Mouse (Mus musculus): Measurements from ENCODE around the gene Spaca7. TPM values are rescaled to one million over a fixed set of nuclear protein-coding genes. Genes with fewer than 3 reads are reported as not detected.
"Not testable (repeated sequence)": the region's sequence is repeated elsewhere in the genome, so short reads cannot be mapped to it uniquely, and the experiment has no call there.

The Spaca7 gene
- total RNA-seq (2022): not detected

- DNase-seq (ENCODE audit: low spot score in 2 of 2): no peak
These were observed at the start of gene Spaca7 for GRCm38 (mm10) chr8:12572814-12573534. TSS of gene Spaca7 (plus strand) at chr8:12573029.

GRCm38 (mm10) chr8:12524279-12524678 lies 48.5 kb upstream of the Spaca7 start:
- no peak for DNase-seq (ENCODE audit: low spot score in 2 of 2)

DNA sequence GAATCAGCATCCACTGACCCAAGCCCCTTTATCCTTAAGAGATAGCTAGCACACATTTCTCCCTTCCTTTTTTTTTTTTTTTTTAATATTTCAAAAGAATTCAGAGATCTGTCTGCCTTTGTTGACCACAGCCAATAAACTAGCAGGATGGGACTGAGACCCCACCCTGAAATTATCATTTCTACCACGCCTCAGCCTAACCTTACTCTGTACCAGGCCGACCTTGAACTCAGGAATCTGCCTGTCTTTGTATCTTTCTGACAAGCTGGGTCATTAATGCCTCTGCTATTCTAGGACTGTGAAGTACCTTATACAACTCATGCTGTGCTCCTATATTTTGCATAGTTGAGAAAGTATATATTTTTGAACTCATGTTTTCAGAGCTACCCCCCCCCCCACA lies 44.2 kb upstream of the Spaca7 start:
- no peak for DNase-seq (ENCODE audit: low spot score in 2 of 2)

DNA sequence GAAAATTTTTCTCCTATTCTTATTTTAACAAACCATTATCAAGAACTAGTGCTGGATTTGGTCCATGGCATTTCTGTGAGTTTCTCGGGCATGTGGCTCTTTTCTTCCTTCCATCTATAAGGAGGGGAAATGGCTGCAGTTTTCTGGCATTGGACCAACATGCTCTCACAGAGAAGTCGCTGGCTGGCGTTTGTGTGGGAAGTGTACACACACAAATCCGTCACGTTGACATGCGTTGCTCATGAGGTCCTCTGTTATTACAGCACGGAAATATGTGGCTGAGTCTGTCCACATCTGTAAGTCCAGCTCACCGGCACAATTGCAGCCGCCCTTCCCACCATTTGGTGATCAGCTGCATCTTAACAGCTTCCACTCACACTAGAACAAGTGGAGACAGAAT lies 37.2 kb upstream of the Spaca7 start:
- no peak for DNase-seq (ENCODE audit: low spot score in 2 of 2)

GRCm38 (mm10) chr8:12536306-12536705 lies 36.5 kb upstream of the Spaca7 start:
- DNase-seq (ENCODE audit: low spot score in 2 of 2): no peak

- no peak for DNase-seq (ENCODE audit: low spot score in 2 of 2)
These were observed 27.6 kb upstream of the Spaca7 start for GRCm38 (mm10) chr8:12545236-12545635.

- no peak for DNase-seq (ENCODE audit: low spot score in 2 of 2)
These were observed 27.2 kb upstream of the Spaca7 start for GRCm38 (mm10) chr8:12545671-12546070.

GRCm38 (mm10) chr8:12547466-12548220 lies 25.2 kb upstream of the Spaca7 start:
- DNase-seq (ENCODE audit: low spot score in 2 of 2): no peak

- DNase-seq (ENCODE audit: low spot score in 2 of 2): no peak
These were observed 24.6 kb upstream of the Spaca7 start for GRCm38 (mm10) chr8:12548255-12548654.

- no peak for DNase-seq (ENCODE audit: low spot score in 2 of 2)
These were observed 24.1 kb upstream of the Spaca7 start for GRCm38 (mm10) chr8:12548680-12549079.

DNA sequence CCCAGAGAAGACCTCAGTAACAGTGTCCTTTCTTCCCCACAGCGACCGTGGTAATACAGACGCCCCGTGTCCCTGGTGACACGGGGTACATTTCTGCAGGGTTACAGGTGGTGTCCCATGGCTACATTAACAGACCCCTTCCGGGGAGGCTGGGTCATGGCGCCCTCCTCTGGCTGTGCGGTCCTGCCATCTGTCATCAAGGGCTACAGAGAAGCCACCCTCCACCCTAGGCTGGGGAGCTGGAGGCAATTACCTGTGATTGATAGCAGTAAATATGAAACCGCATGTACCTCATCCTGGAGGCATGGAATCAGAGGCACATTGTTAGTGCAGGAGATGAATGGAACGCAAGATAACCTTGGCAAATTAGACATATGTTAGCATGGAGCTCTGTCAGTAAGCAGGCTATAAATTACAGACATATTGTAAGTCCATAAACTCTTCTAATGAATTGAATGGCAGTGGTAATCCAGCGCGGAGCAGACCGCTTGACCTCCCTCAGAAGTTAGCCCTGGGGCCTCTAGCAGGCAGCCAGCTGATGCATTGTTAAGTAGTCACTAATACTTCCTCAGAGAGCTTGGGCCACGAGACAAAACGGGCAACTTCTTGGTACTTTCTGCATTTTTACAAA lies 17.2 kb upstream of the Spaca7 start:
- DNase-seq (ENCODE audit: low spot score in 2 of 2): no peak

DNA sequence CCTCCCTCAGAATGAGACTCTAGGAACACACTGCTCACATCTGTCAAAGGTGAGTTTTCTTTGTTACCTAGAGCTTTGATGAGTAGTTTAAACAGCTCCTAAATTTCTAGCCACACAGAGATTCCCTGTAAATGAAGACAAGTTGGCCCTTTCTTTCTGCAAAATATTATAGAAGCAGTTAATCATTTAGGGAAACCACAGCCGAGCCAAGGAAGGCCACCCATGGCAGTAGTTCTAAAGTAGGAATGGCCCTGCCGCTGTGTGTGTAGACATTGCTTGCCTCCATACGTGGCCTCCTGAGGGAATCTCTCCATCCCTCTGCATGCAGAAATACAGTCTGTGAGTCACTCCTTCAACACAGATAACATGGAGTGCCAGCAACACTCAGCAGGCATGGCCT lies 14.0 kb upstream of the Spaca7 start:
- DNase-seq (ENCODE audit: low spot score in 2 of 2): no peak

DNA sequence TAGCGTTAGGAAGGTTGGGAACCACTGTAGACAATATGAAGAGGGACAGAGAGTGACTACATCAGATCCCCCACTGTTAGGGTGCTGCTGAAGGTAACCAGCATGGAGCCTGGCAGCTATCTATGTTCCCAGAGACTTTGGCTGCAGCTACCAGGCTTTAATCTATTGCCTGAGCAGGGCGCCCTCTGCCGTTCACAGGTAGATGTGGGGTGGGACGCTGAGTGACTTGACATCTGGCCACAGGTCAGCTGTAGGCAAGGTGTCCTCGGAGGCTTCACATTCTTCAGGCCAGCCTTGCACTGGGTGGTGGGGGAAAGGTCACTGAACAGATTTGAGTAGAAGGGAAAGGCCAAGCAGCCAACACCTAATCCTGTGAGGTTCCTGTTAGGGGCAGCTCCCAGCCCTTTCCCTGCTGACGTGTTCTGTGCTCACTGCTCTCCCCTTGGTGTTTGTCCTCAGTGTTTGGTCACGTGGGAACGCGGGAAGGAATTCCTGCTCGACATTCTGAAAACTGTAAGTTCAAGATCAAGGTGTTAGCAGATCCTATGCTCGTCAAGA lies 11.3 kb upstream of the Spaca7 start:
- DNase-seq (ENCODE audit: low spot score in 2 of 2): peak; percentile 24 to 42

DNA sequence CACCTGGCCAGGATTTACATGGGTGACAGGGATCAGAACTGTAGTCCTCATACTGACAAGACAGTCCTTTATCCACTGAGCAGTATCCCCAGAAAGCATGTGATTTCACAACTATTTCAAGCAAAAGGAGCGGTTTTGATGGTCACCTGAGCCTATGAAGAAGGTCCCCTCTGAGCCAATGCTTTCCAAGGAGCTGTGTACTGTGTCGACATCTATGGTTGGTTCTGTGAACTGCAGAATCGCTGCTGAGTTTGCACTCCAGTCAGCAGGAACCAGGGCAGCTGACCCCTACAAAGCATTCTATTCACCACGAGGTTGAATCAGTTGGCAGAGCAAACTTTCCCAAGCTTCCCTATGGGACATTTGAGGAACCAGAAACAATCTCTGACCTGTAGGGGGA lies 8.5 kb upstream of the Spaca7 start:
- no peak for DNase-seq (ENCODE audit: low spot score in 2 of 2)

- no peak for DNase-seq (ENCODE audit: low spot score in 2 of 2)
These were observed 7.3 kb upstream of the Spaca7 start for GRCm38 (mm10) chr8:12565488-12565887.

- DNase-seq (ENCODE audit: low spot score in 2 of 2): no peak
These were observed 6.3 kb upstream of the Spaca7 start for GRCm38 (mm10) chr8:12566509-12566908.

- DNase-seq (ENCODE audit: low spot score in 2 of 2): no peak
These were observed 3.2 kb downstream of the Spaca7 start for GRCm38 (mm10) chr8:12576003-12576402.

DNA sequence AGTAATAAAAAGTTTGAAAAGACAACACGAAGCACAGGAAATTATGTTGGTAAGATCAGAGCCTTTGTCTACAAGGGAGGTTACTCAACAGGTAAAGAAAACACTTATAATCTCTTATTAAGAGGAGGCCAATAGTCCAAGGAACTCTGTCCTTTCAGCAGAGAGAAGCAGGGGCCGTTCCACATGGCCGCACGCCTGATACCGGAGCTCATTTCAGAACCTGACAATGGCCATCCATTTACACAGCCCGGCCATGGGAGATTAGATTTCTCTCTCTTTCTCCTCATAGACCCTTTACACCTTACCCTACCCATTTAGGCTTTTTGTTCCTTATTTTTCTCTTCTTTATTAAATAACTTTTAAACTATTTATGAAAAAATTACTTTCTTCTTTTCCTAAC lies 3.9 kb downstream of the Spaca7 start:
- DNase-seq (ENCODE audit: low spot score in 2 of 2): no peak

GRCm38 (mm10) chr8:12579339-12579999 lies 6.6 kb downstream of the Spaca7 start:
- DNase-seq (ENCODE audit: low spot score in 2 of 2): not testable (repeated sequence)

DNA sequence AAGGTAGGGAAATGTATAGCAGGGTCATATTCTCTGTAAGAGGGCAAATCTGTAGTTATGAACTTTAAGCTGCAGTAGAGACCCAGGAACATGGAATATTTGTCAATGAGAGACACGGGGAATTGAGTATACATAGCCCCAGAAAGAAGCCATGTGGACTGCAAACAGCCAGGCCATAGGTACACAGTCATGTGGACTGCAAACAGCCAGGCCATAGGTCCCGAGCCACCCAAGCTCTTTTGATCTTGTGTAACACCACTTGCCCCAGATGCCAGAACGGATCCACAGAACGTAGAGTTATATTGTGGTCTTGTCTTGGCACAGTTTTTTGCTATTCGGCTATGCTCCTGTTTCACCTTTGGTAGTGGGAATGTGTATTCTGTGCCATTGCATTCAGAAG lies 11.0 kb downstream of the Spaca7 start:
- DNase-seq (ENCODE audit: low spot score in 2 of 2): no peak

GRCm38 (mm10) chr8:12607223-12607622 lies 34.4 kb downstream of the Spaca7 start:
- DNase-seq (ENCODE audit: low spot score in 2 of 2): peak; percentile 13 to 46

DNA sequence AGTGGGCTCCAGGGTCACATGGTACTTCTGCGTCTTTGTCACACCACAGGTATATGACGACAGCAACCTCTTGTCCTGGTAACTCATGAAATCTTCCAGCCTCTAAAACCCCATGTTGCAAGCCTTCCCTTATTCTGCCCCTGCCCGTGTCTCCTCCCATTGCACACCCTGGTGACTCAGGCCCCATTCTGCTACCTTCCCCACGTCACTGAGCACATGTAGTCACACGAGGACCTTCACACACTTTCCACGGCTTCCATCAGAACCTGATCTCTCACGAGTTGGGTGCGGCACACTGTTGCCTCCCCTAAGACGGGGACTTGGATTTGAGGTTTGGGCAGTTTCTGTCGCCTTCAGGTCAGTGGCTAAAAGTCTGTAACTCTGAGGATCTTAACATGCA lies 36.0 kb downstream of the Spaca7 start:
- no peak for DNase-seq (ENCODE audit: low spot score in 2 of 2)
